Mouse (Mus musculus) E14TG2a.4 (cell line): Measurements from ENCODE around the gene Tmem145.

Experiments
- CTCF ChIP-seq: conservative IDR thresholded peaks from 2 replicates; pipeline ENCODE4 v1.5.1; 2014; ENCODE audit warnings: low read length
- NANOG ChIP-seq: IDR thresholded peaks from 2 replicates; pipeline ENCODE4 v1.6.1; 2014; ENCODE audit warnings: borderline replicate concordance, low read length, mixed read lengths
- POU5F1 ChIP-seq: IDR thresholded peaks from 2 replicates; pipeline ENCODE4 v1.6.1; 2014; ENCODE audit warnings: low read length, borderline replicate concordance

DNA sequence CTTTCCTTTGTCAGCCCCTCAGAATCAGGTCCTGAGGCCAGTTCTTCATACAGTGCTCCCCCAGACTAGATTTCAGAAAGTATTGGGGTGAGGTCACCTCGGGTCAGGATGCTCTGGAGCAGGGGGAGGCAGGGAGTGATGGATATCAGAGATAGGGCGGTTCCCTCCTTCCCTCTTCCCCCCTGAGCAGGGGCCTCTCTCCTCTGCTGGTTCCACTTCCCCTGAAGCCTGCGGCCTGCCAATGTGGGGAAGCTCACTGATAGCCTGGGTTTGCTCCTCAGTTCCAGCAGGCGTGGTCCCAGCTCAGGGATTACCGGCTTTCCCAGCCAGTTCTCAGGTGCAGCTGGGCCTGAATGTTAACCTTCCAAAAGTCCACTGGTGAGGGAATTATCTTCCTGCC lies 22.3 kb upstream of the Tmem145 start:
- TF ChIP-seq CTCF, result no peak
- no peak for TF ChIP-seq POU5F1
- TF ChIP-seq NANOG, result no peak
